Comparison of ENCODE assay signal across 8 mouse cellular contexts in the genomic region with DNA sequence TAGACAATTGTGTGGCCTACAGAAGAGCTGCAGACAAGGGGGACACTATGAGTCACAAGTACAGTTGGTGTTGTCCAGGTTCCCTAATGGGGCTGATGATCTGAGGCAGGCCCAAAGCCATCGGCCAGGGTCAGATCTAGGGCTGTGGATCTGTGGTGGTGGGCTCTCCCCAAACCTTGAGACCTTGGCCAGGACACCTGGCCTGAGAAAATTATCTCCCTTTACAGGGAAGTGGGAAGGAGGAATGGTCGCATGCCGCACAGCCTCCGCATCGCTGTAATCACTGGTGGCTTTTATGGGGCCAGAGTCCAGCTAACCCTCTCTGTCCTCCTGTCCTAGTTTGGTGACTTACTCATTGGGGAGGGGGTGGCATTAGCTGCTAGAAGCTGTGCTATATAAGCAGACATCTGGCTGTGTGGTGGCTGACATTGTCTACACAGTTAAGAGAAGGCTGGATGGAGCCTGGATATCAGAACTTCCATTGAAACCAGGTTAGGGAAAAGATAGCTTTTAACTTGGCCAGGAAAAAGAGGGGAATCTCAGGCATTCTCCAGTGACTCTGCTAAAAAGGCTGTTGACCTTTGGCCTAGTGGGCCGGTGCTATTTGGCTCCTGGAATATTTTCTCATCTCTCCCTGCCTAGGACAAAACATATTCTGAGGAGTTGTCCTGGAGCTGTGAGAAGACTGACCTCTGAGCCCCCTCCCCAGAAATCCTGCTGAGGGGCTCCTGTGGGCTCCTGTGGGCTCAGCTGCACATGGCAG. TPM values are rescaled to one million over a fixed set of nuclear protein-coding genes. Genes with fewer than 3 reads are reported as not detected.
DNase-seq lines count a peak whose midpoint lies in the region; ATAC-seq and TF ChIP-seq lines count a peak whose summit lies in the region.

No protein-coding gene starts in this region.

- H3K9ac ChIP-seq in heart, embryonic 14.5 days (ENCODE audit: low read length) = peak overlapping the region; percentile 100

- peak overlapping the region; percentile 74 for H3K4me2 ChIP-seq in heart, embryonic 14.5 days (ENCODE audit: low read length)

- no peak for TF ChIP-seq POLR2A in thymus, adult 2 months (IDR thresholded peaks at IDR 0.05; ENCODE audit: control insufficient read depth, extremely low read depth, insufficient read depth, low read length, poor library complexity)
- TF ChIP-seq POLR2A in olfactory bulb, adult 2 months (IDR thresholded peaks at IDR 0.05; ENCODE audit: insufficient read depth, low read depth, low read length) = peak; percentile 6; the same call in 1 of the 2 replicates

- TF ChIP-seq CTCF in thymus, adult 2 months (IDR thresholded peaks at IDR 0.05; ENCODE audit: borderline replicate concordance, control insufficient read depth, extremely low read depth, insufficient read depth, low read length, poor library complexity) = no peak
- no peak for TF ChIP-seq CTCF in olfactory bulb, adult 2 months (IDR thresholded peaks at IDR 0.05; ENCODE audit: insufficient read depth, low read depth, low read length)

- H3K4me1 ChIP-seq in thymus, adult 2 months (replicated peaks; ENCODE audit: control insufficient read depth, insufficient read depth, low read length) = peaks cover 72% of the 10 kb centered on the region
- peaks cover 66 to 78% of the 10 kb centered on the region in 2 experiments for H3K4me1 ChIP-seq in heart, embryonic 14.5 days (ENCODE audit: control insufficient read depth in 2 of 2, insufficient read depth in 2 of 2, low read length in 2 of 2)
- peaks cover 67% of the 10 kb centered on the region for H3K4me1 ChIP-seq in olfactory bulb, adult 2 months (ENCODE audit: control insufficient read depth, insufficient read depth, low read length)

- H3K9me3 ChIP-seq in heart, embryonic 14.5 days (ENCODE audit: control insufficient read depth, low read length) = no peaks in the 10 kb centered on the region

- no peak for DNase-seq in thymus, adult 2 months
- DNase-seq in thymus, postnatal 14 days = no peak
- peak; percentile 71 for DNase-seq in kidney, postnatal 36 days
- no peak for DNase-seq in layer of hippocampus, adult 11-12 months (ENCODE audit: low spot score)
- no peak for DNase-seq in adrenal gland, postnatal 10 days

- H3K27me3 ChIP-seq in thymus, adult 2 months (ENCODE audit: control insufficient read depth, insufficient read depth, low read length) = no peaks in the 10 kb centered on the region
- no peaks in the 10 kb centered on the region for H3K27me3 ChIP-seq in heart, embryonic 14.5 days (ENCODE audit: control insufficient read depth, insufficient read depth, low read length)

- H3K36me3 ChIP-seq in thymus, adult 2 months (ENCODE audit: control insufficient read depth, insufficient read depth, low read length) = no peaks in the 10 kb centered on the region
- peaks cover 7% of the 10 kb centered on the region for H3K36me3 ChIP-seq in heart, embryonic 14.5 days (ENCODE audit: control insufficient read depth, insufficient read depth, low read length)

- H3K27ac ChIP-seq in thymus, adult 2 months (ENCODE audit: control insufficient read depth, insufficient read depth, low read length) = peak overlapping the region; percentile 24; the same call in 1 of the 2 replicates
- peak overlapping the region; percentile 89 to 100 for H3K27ac ChIP-seq in heart, embryonic 14.5 days (replicated peaks in 1 of 2; ENCODE audit: control insufficient read depth in 1 of 2, insufficient read depth in 1 of 2, low read depth in 2 of 2, low read length in 2 of 2)
- H3K27ac ChIP-seq in olfactory bulb, adult 2 months (ENCODE audit: insufficient read depth, low read depth, low read length) = peak overlapping the region; percentile 84

- 74% methylated on average over 6 of the region's 6 CpGs for WGBS in thymus, adult 2 months
- 28% methylated on average over 6 of the region's 6 CpGs for WGBS in heart, embryonic 14.5 days
- 37% methylated on average over 6 of the region's 6 CpGs for WGBS in olfactory bulb, adult 2 months

- H3K4me3 ChIP-seq in thymus, adult 2 months (ENCODE audit: control insufficient read depth, insufficient read depth, low read length) = peak overlapping the region; percentile 56
- H3K4me3 ChIP-seq in heart, embryonic 14.5 days (ENCODE audit: control insufficient read depth in 1 of 2, insufficient read depth in 1 of 2, low read depth in 1 of 2, low read length in 2 of 2) = peak overlapping the region; percentile 65 to 98
- H3K4me3 ChIP-seq in olfactory bulb, adult 2 months (ENCODE audit: insufficient read depth, low read depth, low read length) = peak overlapping the region; percentile 58

- ATAC-seq in heart, embryonic 14.5 days (ENCODE audit: insufficient number of reproducible peaks, insufficient read depth, low FRiP score, low read depth) = no peak
- ATAC-seq in frontal cortex, adult (ENCODE audit: low TSS enrichment) = no peak

RNA-seq across cellular contexts. Expression of gene Mef2d, which starts 2.7 kb away (rescaled TPM):
- 343 and 377 TPM in 2 replicates for polyA plus RNA-seq in thymus, adult 2 months (2012; rRNA removed)
- 52.1 and 52.7 TPM in 2 replicates for polyA plus RNA-seq in heart, embryonic 14.5 days (2014; fragmentation: Nextera tagmentation; extraction: Ambion mirVana)
- 460 TPM in 1 of 2 replicates, not detected in the other for polyA plus RNA-seq in olfactory bulb, adult 2 months (2012; ENCODE audit: insufficient read depth, insufficient read length, low replicate concordance, missing spikeins)
- total RNA-seq in adrenal gland, postnatal 10 days (2021) = 10 to 100 TPM; 85.7 to 86.6 TPM

Comparison
In these comparisons a context has a peak if more than half of its experiments do, and no peak if none do; other contexts are left out.
1. DNase-seq: peak in kidney, postnatal 36 days (2 of 2); none in thymus, adult 2 months (single experiment), thymus, postnatal 14 days (single experiment), layer of hippocampus, adult 11-12 months (single experiment) and adrenal gland, postnatal 10 days (single experiment).
2. H3K27ac ChIP-seq: peak in every context shown above with its lines; median percentile 94 in heart, embryonic 14.5 days; 84 in olfactory bulb, adult 2 months; 24 in thymus, adult 2 months.
3. Peak in every context shown above with its lines, with median percentiles within 50 percentile points of each other: H3K4me3 ChIP-seq.